Mouse (Mus musculus) hindbrain, embryonic 16.5 days (tissue): ENCODE results near the gene Papss1. TPM values are rescaled to one million over a fixed set of nuclear protein-coding genes. Genes with fewer than 3 reads are reported as not detected.

ENCODE experiments used
- ATAC-seq: fragments of 200-750 bp; cut with Nextera tagmentation; 2 replicates; pipeline ENCODE4 v1.8.0; 2017; ENCODE audit warnings: moderate TSS enrichment, moderate library complexity
- H3K27ac ChIP-seq: fragments of 300-500 bp; sonication (generic); 2 replicates; pipeline ENCODE4 v1.5.1; 2014; ENCODE audit warnings: low read depth, mild to moderate bottlenecking, control low read depth, low read length, moderate library complexity
- H3K27me3 ChIP-seq: fragments of 300-500 bp; sonication (generic); replicated peaks from 2 replicates; pipeline ENCODE4 v1.6.1; 2014; ENCODE audit warnings: low read length; ENCODE audit not compliant: control insufficient read depth, insufficient read depth
- H3K36me3 ChIP-seq: fragments of 300-500 bp; sonication (generic); 2 replicates; pipeline ENCODE4 v1.6.1; 2014; ENCODE audit warnings: mild to moderate bottlenecking, low read length, moderate library complexity, mixed read lengths; ENCODE audit not compliant: control insufficient read depth, insufficient read depth
- H3K4me1 ChIP-seq: fragments of 300-500 bp; sonication (generic); 2 replicates; pipeline ENCODE4 v1.6.1; 2014; ENCODE audit warnings: low read depth, low read length; ENCODE audit not compliant: control insufficient read depth, insufficient read depth
- H3K4me2 ChIP-seq: fragments of 300-500 bp; sonication (generic); 2 replicates; pipeline ENCODE4 v1.6.1; 2014; ENCODE audit warnings: mild to moderate bottlenecking, low read length, control low read depth, moderate library complexity
- H3K4me3 ChIP-seq: fragments of 300-500 bp; sonication (generic); 2 replicates; pipeline ENCODE4 v1.5.1; 2014; ENCODE audit warnings: mild to moderate bottlenecking, low read length, control low read depth, moderate library complexity
- H3K9ac ChIP-seq: fragments of 300-500 bp; sonication (generic); 2 replicates; pipeline ENCODE4 v1.6.1; 2014; ENCODE audit warnings: low read depth, mild to moderate bottlenecking, control low read depth, low read length, moderate library complexity
- H3K9me3 ChIP-seq: fragments of 300-500 bp; sonication (generic); 2 replicates; pipeline ENCODE4 v1.6.1; 2014; ENCODE audit warnings: mild to moderate bottlenecking, low read length, moderate library complexity; ENCODE audit not compliant: control insufficient read depth
- WGBS: fragments of 180-500 bp; shearing (Covaris S2); extraction: QIAGEN DNeasy Blood & Tissue Kit; methylation state at CpG from one replicate; pipeline ENCODE4 v1.1.7; 2014; 5-methylcytosine and 5-hydroxymethylcytosine counted together
- polyA plus RNA-seq: library from polyadenylated mRNA; unstranded; fragments of >200 nt; fragmentation: Nextera tagmentation; extraction: Ambion mirVana; gene quantifications from 2 replicates; pipeline ENCODE4 v1.2.1, GENCODE M21; 2015

The Papss1 gene
- polyA plus RNA-seq, 1 experiment from 2014 or later: 136 TPM

DNA sequence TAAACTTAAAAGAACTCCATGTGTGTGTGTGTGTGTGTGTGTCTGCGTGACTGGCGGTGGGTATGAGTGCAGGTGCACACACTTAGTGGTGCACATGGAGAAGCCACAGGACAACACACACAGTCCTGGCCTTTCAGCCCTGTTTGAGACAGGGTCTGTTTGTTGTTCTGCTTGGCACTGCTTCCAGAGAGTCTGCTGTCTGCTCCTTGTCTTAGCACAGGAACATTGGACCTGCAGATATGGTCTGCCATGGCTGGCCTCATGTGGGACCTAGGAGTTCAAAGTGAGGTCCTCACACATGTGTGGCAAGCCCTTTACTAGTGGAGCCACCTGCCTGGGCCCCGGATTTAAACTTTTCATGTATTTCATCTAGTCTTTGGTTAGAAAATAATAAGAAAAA lies 72.4 kb downstream of the Papss1 start:
- Histone ChIP-seq H3K9me3 (no peaks in the 10 kb centered on the region), H3K27me3 (no peaks in the 10 kb centered on the region), H3K36me3 (no peaks in the 10 kb centered on the region), H3K4me2 (no peak overlapping the region), H3K9ac (no peak overlapping the region), H3K4me3 (no peak overlapping the region), H3K27ac (no peak overlapping the region), H3K4me1 (peaks cover 3% of the 10 kb centered on the region)
- ATAC-seq: no peak
- 89% methylated on average over 3 of the region's 3 CpGs for WGBS

DNA sequence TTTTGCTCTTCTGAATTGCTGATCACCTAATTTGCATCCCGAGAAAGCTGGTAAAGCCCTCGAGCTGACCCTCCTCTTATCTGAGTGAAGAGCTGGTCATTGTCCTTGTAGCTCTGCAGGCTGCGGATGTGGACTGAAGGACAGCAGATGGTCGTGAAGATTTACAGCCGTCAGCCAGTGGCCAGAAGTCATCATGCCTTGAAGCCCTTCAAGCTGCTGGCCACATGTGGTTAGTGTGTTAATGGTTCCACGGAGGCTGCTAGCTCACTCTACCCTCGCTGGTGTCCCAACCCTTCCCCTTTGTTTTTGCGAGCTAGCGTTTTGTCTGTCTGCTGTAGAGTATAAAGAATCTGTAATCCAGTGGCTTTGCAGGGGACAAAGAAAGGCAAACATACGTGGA lies 73.1 kb downstream of the Papss1 start:
- ATAC-seq: peak; percentile 35
- H3K27ac ChIP-seq: no peak overlapping the region

DNA sequence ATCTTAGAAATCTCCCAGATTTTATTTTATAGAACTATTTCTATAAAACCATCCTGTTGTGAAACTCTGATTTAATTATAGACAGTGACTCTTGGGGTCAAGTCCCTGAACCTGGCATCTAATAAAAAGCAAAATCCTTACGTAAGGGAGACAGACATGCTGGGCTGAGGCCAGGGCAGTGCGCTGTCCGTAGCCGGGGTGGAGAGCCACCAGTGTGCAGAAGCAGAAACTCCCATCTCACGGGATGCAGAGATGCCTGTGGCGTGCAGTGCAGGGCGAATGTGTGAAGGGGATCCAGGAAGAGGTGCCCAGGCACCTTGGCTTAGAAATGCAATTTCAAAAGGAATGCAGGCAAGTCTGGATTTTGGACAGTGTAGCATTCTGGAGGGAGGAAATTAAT lies 73.6 kb downstream of the Papss1 start:
- H3K4me3 ChIP-seq: no peak overlapping the region
- no peaks in the 10 kb centered on the region for H3K9me3 ChIP-seq
- ATAC-seq: 0 out of 2 replicates have a peak, but pooled peaks have one; percentile 29
- no peak overlapping the region for H3K9ac ChIP-seq
- H3K4me1 ChIP-seq: peaks cover 3% of the 10 kb centered on the region
- no peaks in the 10 kb centered on the region for H3K36me3 ChIP-seq
- H3K27ac ChIP-seq: no peak overlapping the region
- 62% methylated on average over 7 of the region's 7 CpGs for whole genome bisulfite sequencing
- H3K4me2 ChIP-seq: no peak overlapping the region
- H3K27me3 ChIP-seq: no peaks in the 10 kb centered on the region

More for the DNA sequence above, 73.1 kb downstream of the Papss1 start:
- H3K9me3 ChIP-seq: no peaks in the 10 kb centered on the region
- H3K4me3 ChIP-seq: no peak overlapping the region
- H3K9ac ChIP-seq: no peak overlapping the region
- 12% methylated on average over 10 of the region's 10 CpGs for WGBS
- H3K4me2 ChIP-seq: no peak overlapping the region
- H3K27me3 ChIP-seq: no peaks in the 10 kb centered on the region
- H3K36me3 ChIP-seq: no peaks in the 10 kb centered on the region
- peaks cover 3% of the 10 kb centered on the region for H3K4me1 ChIP-seq

DNA sequence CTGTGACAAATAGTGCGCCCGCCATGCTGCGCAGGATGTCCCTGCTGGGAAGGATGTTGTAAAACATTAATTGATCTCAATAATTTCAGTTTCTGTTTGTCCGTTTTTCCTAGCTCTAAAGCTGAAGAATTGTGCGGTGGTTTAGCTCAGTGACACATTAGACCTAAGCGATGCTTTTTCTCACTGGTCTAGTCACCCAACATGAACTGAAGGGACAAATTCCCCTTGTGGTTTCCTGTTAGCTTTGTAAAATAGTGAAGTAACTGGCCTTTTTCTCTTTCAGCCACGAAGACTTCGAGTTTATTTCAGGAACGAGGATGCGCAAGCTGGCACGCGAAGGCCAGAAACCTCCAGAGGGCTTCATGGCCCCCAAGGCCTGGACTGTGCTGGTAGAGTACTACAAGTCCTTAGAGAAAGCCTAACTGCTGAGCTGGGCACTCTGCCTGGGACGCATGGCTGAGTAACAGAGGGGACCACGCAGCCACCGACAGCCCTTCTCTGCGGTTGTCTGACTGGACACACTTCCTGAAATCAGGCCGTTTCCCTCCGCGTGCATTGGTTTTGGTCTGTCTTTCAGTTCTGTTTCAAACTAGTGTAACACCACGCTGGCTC lies 78.2 kb downstream of the Papss1 start:
- no peak overlapping the region for H3K9ac ChIP-seq
- no peaks in the 10 kb centered on the region for H3K9me3 ChIP-seq
- WGBS: 89% methylated on average over 20 of the region's 20 CpGs
- 0 out of 2 replicates have a peak, but pooled peaks cover 3% of the 10 kb centered on the region for H3K36me3 ChIP-seq
- H3K4me3 ChIP-seq: no peak overlapping the region
- no peak for ATAC-seq
- no peaks in the 10 kb centered on the region; the same call in 1 of the 2 replicates for H3K4me1 ChIP-seq
- no peak overlapping the region for H3K27ac ChIP-seq
- H3K27me3 ChIP-seq: no peaks in the 10 kb centered on the region
- no peak overlapping the region for H3K4me2 ChIP-seq

DNA sequence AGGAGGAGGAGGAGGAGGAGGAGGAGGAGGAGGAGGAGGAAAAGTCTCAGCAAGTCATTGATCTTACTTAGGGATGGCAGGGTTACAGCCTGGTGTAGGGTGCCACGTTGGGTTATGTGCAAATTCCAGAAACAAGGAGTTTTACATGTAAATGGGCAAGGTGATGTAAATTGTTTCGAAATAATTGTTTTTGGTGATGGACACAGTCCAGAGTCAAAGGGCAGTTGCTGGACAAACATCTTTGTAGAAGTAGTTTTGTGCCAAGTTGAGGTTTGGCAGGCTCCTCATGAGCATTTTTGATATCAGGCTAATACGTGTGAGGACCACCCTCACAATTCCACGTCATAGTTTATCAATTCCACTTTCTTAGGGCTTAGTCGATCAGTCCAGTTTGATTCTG lies 80.6 kb downstream of the Papss1 start:
- Histone ChIP-seq H3K4me2 (no peak overlapping the region), H3K36me3 (0 out of 2 replicates have a peak, but pooled peaks cover 3% of the 10 kb centered on the region), H3K4me1 (no peaks in the 10 kb centered on the region), H3K9ac (no peak overlapping the region), H3K27ac (no peak overlapping the region), H3K27me3 (no peaks in the 10 kb centered on the region), H3K9me3 (0 out of 2 replicates have a peak, but pooled peaks cover 2% of the 10 kb centered on the region), H3K4me3 (no peak overlapping the region)
- WGBS: 94% methylated on average over 5 of the region's 5 CpGs
- ATAC-seq: no peak

DNA sequence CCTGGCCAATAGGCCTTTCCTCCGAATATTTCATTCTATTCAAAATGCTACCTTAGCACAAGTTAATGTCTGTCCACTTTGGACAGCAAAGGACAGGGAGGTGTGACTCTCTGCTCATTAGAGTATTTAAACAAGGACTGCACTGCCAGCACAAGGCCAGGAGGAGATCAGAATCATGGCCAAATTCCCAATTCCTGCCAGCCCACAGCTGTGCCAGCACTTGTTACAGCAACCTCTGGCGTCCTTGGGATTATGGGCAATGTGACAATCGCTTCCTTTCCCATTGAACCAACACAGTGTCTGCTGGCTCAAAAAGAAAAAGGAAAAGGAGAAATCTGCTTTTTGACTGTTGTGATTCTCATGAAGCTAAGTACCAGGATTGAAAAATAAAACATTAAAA lies 89.8 kb downstream of the Papss1 start:
- no peaks in the 10 kb centered on the region for H3K9me3 ChIP-seq
- H3K9ac ChIP-seq: no peak overlapping the region
- no peaks in the 10 kb centered on the region for H3K36me3 ChIP-seq
- no peak for ATAC-seq
- no peak overlapping the region for H3K27ac ChIP-seq
- 79% methylated on average over 3 of the region's 3 CpGs for WGBS
- no peak overlapping the region for H3K4me3 ChIP-seq
- no peaks in the 10 kb centered on the region for H3K27me3 ChIP-seq
- H3K4me1 ChIP-seq: no peaks in the 10 kb centered on the region
- H3K4me2 ChIP-seq: no peak overlapping the region

DNA sequence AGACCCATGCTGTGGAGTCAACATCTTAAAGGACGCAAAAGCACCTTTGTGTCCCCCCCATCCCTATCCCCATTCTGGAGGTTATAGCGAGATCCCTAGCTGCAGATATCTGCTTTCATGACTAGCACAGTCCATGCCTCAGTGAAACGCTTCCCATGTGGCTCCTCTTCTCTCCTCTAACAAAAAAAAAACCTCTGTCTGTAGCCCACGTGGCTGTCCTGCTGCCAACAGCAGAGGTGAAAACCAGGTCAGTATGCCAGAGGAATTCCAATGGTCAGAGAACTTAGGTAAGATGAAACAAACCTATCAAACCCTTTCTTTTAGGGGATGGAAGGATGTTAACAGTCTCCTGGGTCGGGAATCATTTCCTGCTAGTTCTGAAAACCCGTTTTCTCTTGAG lies 91.5 kb downstream of the Papss1 start:
- 80% methylated on average over 6 of the region's 6 CpGs for WGBS
- H3K4me3 ChIP-seq: no peak overlapping the region
- no peaks in the 10 kb centered on the region for H3K36me3 ChIP-seq
- H3K4me1 ChIP-seq: no peaks in the 10 kb centered on the region
- no peaks in the 10 kb centered on the region for H3K9me3 ChIP-seq
- ATAC-seq: no peak
- H3K9ac ChIP-seq: no peak overlapping the region
- no peaks in the 10 kb centered on the region for H3K27me3 ChIP-seq
- no peak overlapping the region for H3K27ac ChIP-seq
- no peak overlapping the region for H3K4me2 ChIP-seq

DNA sequence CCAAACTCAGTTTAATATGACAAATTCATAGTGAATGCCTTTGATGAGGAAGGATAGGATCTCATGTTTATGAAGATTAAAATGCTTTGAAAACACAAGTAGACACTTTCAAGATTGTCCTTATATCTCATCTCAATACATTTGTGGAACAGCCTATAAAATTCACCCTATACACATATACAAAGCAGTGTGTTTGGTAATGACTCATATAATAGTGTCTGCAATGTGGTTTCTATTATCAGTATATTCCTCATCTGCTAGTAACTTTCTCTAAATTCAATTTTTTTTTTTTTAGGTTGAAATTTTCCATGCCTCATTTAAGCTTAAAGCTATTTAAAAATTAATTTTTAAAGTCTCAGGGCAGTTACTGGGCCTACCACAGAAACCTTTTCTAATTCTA lies 95.6 kb downstream of the Papss1 start:
- Histone ChIP-seq H3K27me3 (no peaks in the 10 kb centered on the region), H3K4me2 (no peak overlapping the region), H3K9me3 (no peaks in the 10 kb centered on the region), H3K4me1 (no peaks in the 10 kb centered on the region), H3K4me3 (no peak overlapping the region), H3K27ac (no peak overlapping the region), H3K9ac (no peak overlapping the region), H3K36me3 (no peaks in the 10 kb centered on the region)
- ATAC-seq: no peak

DNA sequence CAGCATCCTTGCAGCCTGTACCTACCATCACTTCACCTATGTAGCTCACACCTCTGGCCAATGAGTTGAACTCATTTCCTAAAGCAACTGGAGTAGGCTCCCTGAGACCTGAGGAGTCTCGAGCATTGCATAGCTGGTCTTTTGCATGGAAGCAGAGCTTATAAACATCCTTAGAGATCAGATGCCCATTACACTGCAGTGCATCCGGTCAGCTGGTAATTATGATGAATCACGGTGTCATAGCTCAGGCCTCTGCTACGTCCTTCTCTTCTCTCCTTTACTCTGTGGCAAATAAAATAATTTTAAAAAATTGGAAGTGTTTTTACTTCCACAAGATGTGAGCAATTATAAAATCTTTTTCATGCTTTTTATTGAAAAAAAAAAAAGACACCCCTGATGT lies 96.1 kb downstream of the Papss1 start:
- H3K9ac ChIP-seq: no peak overlapping the region
- no peaks in the 10 kb centered on the region for H3K4me1 ChIP-seq
- H3K27me3 ChIP-seq: no peaks in the 10 kb centered on the region
- no peak overlapping the region for H3K4me3 ChIP-seq
- H3K36me3 ChIP-seq: no peaks in the 10 kb centered on the region
- H3K9me3 ChIP-seq: no peaks in the 10 kb centered on the region
- no peak for ATAC-seq
- H3K4me2 ChIP-seq: no peak overlapping the region
- WGBS: 90% methylated on average over 4 of the region's 4 CpGs
- H3K27ac ChIP-seq: no peak overlapping the region
